In the genomic region with DNA sequence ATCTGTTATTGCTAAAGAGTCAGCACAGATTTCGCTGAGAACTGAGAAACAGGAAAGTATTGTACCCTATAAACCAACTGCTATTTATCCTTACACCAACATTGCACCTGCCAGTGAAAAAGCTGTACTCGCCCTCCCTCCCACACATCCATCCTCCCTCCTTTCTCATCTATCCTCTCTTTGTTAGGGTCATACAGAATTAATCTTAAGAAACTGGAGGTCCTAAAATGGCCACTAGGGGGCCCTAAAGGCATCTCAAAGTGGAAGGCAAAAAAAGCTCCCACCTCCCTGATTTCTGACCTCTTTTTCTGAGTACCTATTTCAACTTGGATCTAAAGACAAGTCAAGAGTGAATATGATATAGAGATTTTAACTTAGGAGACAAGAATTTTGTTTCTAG, we compare ENCODE assay signal across 9 mouse cellular contexts. TPM values are rescaled to one million over a fixed set of nuclear protein-coding genes. Genes with fewer than 3 reads are reported as not detected.
A peak's percentile ranks its signal among the peaks of the same experiment; 100 is the strongest.
DNase-seq lines count a peak whose midpoint lies in the region; ATAC-seq and TF ChIP-seq lines count a peak whose summit lies in the region.
"Had no signal": no experiment of that assay in that cellular context is flagged by ENCODE, and none has a peak within 500 bp of the region (broad histone marks: within the 10 kb centered on the region; RNA-seq: fewer than 3 reads in every experiment).

No protein-coding gene starts in this region.

- H3K27me3 ChIP-seq in heart, postnatal 0 days (ENCODE audit: control insufficient read depth, insufficient read depth, low read length) = no peaks in the 10 kb centered on the region
- no peaks in the 10 kb centered on the region for H3K27me3 ChIP-seq in midbrain, embryonic 11.5 days (ENCODE audit: control insufficient read depth, insufficient read depth, low read length)

- DNase-seq in gastrocnemius, adult 18-20 months (ENCODE audit: low spot score) = peak; percentile 63
- DNase-seq in gastrocnemius, postnatal 25 days = no peak
- DNase-seq in Muller cell, postnatal 12 days (ENCODE audit: inconsistent ontology term) = peak; percentile 40
- peak; percentile 44 to 69 for DNase-seq in cerebellum, postnatal 36 days
- peak; percentile 58 for DNase-seq in heart, postnatal 0 days (ENCODE audit: low spot score)
- peak; percentile 74 to 80 for DNase-seq in layer of hippocampus, postnatal 10 days (ENCODE audit: low spot score in 2 of 2)
- DNase-seq in midbrain, embryonic 11.5 days (ENCODE audit: low spot score, missing footprints) = peak; percentile 97
- peak; percentile 64 for DNase-seq in testis, postnatal 10 days (ENCODE audit: low spot score)

- TF ChIP-seq CTCF in heart, postnatal 0 days (IDR thresholded peaks at IDR 0.05; ENCODE audit: low read depth) = peak; percentile 69

- no peaks in the 10 kb centered on the region for H3K9me3 ChIP-seq in heart, postnatal 0 days (replicated peaks; ENCODE audit: control insufficient read depth, low read length)
- no peaks in the 10 kb centered on the region for H3K9me3 ChIP-seq in midbrain, embryonic 11.5 days (ENCODE audit: control insufficient read depth, low read length)

- H3K9ac ChIP-seq in heart, postnatal 0 days (replicated peaks; ENCODE audit: low read depth, low read length) = no peak overlapping the region
- no peak overlapping the region for H3K9ac ChIP-seq in midbrain, embryonic 11.5 days (ENCODE audit: low read length)

- no peaks in the 10 kb centered on the region for H3K36me3 ChIP-seq in heart, postnatal 0 days (replicated peaks; ENCODE audit: control insufficient read depth, insufficient read depth, low read length)
- no peaks in the 10 kb centered on the region for H3K36me3 ChIP-seq in midbrain, embryonic 11.5 days (ENCODE audit: control insufficient read depth, insufficient read depth, low read length)
- H3K36me3 ChIP-seq: G1E had no signal

- peaks cover 13% of the 10 kb centered on the region for H3K4me1 ChIP-seq in heart, postnatal 0 days (ENCODE audit: control insufficient read depth, insufficient read depth)
- peaks cover 8% of the 10 kb centered on the region for H3K4me1 ChIP-seq in midbrain, embryonic 11.5 days (ENCODE audit: control insufficient read depth, insufficient read depth, low read length)

- ATAC-seq in heart, postnatal 0 days (ENCODE audit: insufficient read depth, low read depth) = no peak
- ATAC-seq in midbrain, embryonic 11.5 days (ENCODE audit: low FRiP score) = no peak

- WGBS in heart, postnatal 0 days = 24% methylated on average over 2 of the region's 2 CpGs
- 25% methylated on average over 2 of the region's 2 CpGs for WGBS in midbrain, embryonic 11.5 days

- no peak overlapping the region for H3K4me2 ChIP-seq in heart, postnatal 0 days (ENCODE audit: low read depth, low read length)
- no peak overlapping the region for H3K4me2 ChIP-seq in midbrain, embryonic 11.5 days

- no peak overlapping the region for H3K27ac ChIP-seq in heart, postnatal 0 days (ENCODE audit: low read depth)
- no peak overlapping the region for H3K27ac ChIP-seq in midbrain, embryonic 11.5 days (ENCODE audit: low read depth, low read length)

- TF ChIP-seq EP300 in heart, postnatal 0 days (IDR thresholded peaks at IDR 0.05; ENCODE audit: low read depth) = no peak

- H3K4me3 ChIP-seq in heart, postnatal 0 days (ENCODE audit: low read depth, low read length) = no peak overlapping the region
- no peak overlapping the region for H3K4me3 ChIP-seq in midbrain, embryonic 11.5 days (ENCODE audit: low read depth, low read length)

RNA-seq across cellular contexts. Expression of a gene that starts 2.6 kb away (rescaled TPM):
- total RNA-seq in gastrocnemius, adult 18-20 months (2021) = 10 to 100 TPM; 25.2 to 33.0 TPM
- total RNA-seq in gastrocnemius, postnatal 25 days (2021) = 10 to 100 TPM; 19.8 to 23.3 TPM
- 39.4 and 41.0 TPM in 2 replicates for total RNA-seq in heart, postnatal 0 days (2014; rRNA removed; ENCODE audit: low replicate concordance)
- 5.9 and 6.0 TPM in 2 replicates for polyA plus RNA-seq in heart, postnatal 0 days (2015; fragmentation: Nextera tagmentation; extraction: Ambion mirVana)
- total RNA-seq in layer of hippocampus, postnatal 10 days (2021) = 100 to 1,000 TPM; 138 to 149 TPM
- polyA plus RNA-seq in midbrain, embryonic 11.5 days (2014; fragmentation: Nextera tagmentation; extraction: Ambion mirVana) = 8.4 and 10.5 TPM in 2 replicates
- polyA plus RNA-seq: G1E had no signal
